Mouse (Mus musculus) skeletal muscle tissue, postnatal 0 days (tissue): ENCODE data around the gene Nob1. TPM values are rescaled to one million over a fixed set of nuclear protein-coding genes. Genes with fewer than 3 reads are reported as not detected.

Experiments
- polyA plus RNA-seq: library from polyadenylated mRNA; unstranded; fragments of >200 nt; fragmentation: Nextera tagmentation; extraction: Ambion mirVana; gene quantifications from 2 replicates; pipeline ENCODE4 v1.2.1, GENCODE M21; 2015

Gene Nob1
- polyA plus RNA-seq, result 31.9 and 33.8 TPM in 2 replicates

DNA sequence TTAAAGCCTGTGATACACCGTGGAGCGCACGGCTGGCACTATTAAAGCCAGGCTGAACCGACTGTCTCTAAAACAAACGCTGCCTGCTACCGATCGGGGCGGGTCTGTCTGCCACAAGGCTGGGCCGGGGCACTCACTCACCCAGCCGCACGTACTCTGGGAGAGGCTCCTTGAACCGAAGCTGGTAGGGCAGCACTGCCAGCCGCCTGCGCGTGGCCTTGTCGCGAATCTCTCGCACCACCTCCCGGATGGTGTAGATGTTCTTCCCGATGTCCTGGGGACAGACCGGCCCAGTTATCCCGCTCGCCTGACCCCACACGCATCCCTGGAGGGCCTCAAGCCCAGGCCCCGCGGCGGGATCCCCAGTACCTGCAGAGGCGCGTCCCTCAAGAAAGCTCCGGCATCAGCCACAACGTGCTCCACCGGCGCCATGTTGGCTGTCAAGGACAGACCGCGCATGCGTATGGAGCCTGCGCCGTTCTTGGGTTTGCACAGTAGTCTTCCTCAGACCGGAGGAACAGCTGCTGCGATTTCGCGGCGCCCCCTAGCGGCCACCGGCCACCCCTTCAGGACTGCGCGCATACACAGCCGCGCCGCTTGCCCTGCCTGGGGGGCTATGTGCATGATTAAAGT, at the start of gene Nob1:
Nob1 (minus strand) TSS at position 455 of the 633 bp plus-strand sequence.

DNA sequence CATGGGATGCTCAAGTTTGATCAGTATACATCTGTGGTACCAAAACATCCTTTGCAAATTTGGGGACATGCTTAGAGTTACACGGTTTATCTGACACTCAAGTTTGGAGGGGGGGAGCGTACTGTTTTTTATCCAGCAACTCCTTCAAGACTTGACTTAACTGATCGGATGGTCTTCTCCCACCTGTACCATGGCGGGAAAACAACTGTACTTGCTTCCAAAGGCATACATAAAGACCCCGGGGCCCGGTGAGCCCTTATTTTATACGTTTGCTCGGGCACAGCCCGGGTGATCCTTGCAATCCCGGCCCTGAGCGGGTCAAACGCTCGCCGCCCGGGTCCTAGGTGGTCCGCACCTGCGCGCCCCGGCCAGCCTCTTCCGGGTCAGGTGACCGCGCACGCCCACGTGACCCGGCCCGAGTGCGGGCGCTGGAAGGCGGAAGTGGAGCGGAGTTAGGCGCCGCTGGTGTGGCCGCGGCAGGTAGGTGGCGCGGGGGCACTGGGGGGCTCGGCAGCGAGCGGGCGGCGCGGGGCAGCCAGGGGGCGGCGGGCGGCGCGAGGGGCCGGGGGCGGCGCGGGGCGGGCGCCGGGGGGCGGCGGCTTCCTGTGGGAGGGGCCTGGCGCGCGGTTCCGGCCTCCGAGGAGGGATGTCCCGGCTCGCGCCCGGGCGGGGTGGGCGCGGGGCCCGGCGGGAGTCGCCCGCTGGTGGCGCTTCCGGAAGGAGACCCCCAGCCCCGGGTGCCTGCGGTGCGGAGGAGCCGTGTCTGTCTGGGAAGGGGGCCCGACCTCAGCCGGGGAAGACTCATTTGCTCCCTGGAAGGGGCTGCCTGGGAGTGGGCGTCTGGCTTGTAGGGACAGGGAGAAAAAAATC, 11.3 kb upstream of the Nob1 start, which contains the start of gene Wwp2:
Wwp2 (plus strand) TSS at position 404 of the 870 bp plus-strand sequence.

DNA sequence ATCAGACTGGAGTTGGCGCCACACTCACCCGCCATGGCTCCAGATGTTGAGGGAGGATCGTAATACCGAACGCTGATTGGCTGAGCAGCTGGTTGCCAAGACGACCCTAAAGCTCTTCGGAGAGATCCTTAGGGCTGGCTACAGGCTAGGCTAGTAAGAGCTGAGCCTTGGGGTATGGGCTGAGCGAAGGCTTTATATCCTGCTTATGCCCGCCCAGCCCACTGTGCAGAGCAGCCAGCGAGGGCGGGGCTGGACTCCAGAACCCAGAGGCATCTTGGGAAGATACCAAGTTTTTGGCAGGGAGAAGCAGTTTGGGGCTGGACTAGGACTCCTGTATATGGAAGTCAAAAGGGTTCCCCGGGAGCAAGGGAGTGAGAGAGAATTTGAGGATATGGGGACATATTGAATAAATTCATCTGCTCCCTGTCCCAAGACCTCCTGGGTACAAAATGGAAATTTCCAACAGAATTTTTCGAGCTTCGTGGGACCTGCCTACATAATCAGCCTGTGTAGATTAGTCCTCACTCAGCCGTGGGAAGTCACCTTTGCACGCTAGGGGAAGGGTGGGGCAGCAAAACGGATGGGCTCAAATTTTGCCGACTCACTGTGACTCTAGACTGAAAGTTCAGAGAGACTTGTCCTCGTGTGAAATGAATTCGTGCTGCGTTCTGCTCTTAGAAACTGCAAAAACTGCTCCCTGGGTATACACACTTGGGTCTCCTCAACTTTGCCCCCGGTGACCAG, 21.6 kb downstream of the Nob1 start, which contains the start of gene Nqo1:
Nqo1 (minus strand) TSS at position 169 of the 744 bp plus-strand sequence.

Other genes starting within 250 kb of the Nob1 start
- gene Nfat5, start 131.6 kb downstream of the Nob1 start, polyA plus RNA-seq, result 4.5 and 6.7 TPM in 2 replicates
- gene Nqo1, start 21.8 kb downstream of the Nob1 start, polyA plus RNA-seq, result 3.9 and 4.4 TPM in 2 replicates
- gene Wwp2, start 11.3 kb upstream of the Nob1 start, polyA plus RNA-seq, result 14.1 and 17.0 TPM in 2 replicates
- gene Psmd7, start 163.4 kb upstream of the Nob1 start, polyA plus RNA-seq, result 195 and 205 TPM in 2 replicates